Mouse (Mus musculus): Measurements from ENCODE around the gene Zbtb34. TPM values are rescaled to one million over a fixed set of nuclear protein-coding genes. Genes with fewer than 3 reads are reported as not detected.

Zbtb34 gene
- polyA plus RNA-seq, 1 experiment from 2014 or later: 4.5 TPM

DNA sequence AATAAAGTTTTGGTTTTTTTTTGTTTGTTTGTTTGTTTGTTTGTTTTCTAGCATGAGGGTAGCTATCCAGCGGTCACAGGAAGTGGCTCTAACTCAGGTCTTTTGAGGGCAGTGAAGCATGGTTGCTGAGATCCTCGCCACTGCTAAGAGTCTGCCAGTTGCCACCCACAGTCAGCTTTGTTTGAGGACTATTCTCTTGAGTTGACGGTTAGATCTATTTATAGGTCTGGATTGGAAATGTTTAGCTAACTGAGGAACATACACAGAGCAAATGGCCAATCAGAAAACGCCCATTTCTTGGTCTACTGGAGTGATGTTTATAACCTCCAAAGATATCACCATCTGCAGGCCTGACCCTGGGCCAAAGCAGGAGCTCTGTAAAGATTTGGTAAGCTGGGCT, 11.6 kb upstream of the Zbtb34 start:
- no peaks in the 10 kb centered on the region for H3K27me3 ChIP-seq (replicated peaks)
- WGBS: 37% methylated on average over 4 of the region's 4 CpGs
- no peak overlapping the region for H3K4me2 ChIP-seq (replicated peaks)
- ATAC-seq: no peak
- H3K9me3 ChIP-seq: no peaks in the 10 kb centered on the region
- no peak overlapping the region for H3K9ac ChIP-seq
- no peak overlapping the region for H3K27ac ChIP-seq
- H3K36me3 ChIP-seq: no peaks in the 10 kb centered on the region
- no peak overlapping the region for H3K4me3 ChIP-seq (replicated peaks)
- 0 out of 2 replicates have a peak, but pooled peaks cover 3% of the 10 kb centered on the region for H3K4me1 ChIP-seq (replicated peaks)

- Histone ChIP-seq H3K4me2 (replicated peaks) (no peak overlapping the region), H3K36me3 (no peaks in the 10 kb centered on the region), H3K4me3 (replicated peaks) (no peak overlapping the region), H3K9me3 (no peaks in the 10 kb centered on the region), H3K9ac (no peak overlapping the region), H3K27me3 (replicated peaks) (no peaks in the 10 kb centered on the region), H3K4me1 (replicated peaks) (peaks cover 10% of the 10 kb centered on the region), H3K27ac (no peak overlapping the region)
- ATAC-seq: no peak
- WGBS: 35% methylated on average over 4 of the region's 4 CpGs
These were observed 9.8 kb upstream of the Zbtb34 start for GRCm38 (mm10) chr2:33440893-33441292.

DNA sequence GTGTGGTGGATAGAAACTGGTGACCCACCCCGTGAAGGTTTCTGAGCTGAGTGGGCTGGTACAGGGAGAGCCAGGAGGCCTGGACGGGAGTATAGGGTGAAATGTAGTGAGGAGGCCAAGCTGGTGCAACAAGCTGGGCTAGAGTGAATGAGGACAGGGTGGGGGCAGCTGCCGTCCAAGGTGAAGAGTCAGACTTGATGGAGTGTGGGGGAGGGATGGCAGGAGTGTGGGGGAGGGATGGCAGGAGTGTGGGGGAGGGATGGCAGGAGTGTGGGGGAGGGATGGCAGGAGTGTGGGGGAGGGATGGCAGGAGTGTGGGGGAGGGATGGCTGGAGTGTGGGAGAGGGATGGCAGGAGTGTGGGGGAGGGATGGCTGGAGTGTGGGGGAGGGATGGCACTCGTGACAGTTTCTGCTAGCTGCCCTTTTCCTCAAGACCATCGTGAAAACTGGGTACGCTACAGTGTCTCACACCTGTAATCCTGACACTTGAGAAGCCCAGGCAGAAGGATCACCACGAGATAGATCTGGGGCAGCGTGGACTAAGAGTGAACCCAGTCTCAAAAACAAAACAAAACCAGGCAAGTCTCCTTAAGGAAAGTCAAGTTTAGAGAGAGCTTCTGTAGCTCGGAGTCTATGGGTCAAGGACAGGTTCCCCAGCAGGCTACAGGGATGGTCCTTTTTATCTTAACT, 9.0 kb upstream of the Zbtb34 start:
- H3K4me3 ChIP-seq (replicated peaks): no peak overlapping the region
- H3K4me1 ChIP-seq (replicated peaks): peaks cover 16% of the 10 kb centered on the region
- H3K27ac ChIP-seq: no peak overlapping the region
- no peak overlapping the region for H3K9ac ChIP-seq
- no peaks in the 10 kb centered on the region for H3K36me3 ChIP-seq
- H3K9me3 ChIP-seq: no peaks in the 10 kb centered on the region
- no peak for ATAC-seq
- no peak overlapping the region for H3K4me2 ChIP-seq (replicated peaks)
- 23% methylated on average over 9 of the region's 9 CpGs for WGBS
- no peaks in the 10 kb centered on the region for H3K27me3 ChIP-seq (replicated peaks)

DNA sequence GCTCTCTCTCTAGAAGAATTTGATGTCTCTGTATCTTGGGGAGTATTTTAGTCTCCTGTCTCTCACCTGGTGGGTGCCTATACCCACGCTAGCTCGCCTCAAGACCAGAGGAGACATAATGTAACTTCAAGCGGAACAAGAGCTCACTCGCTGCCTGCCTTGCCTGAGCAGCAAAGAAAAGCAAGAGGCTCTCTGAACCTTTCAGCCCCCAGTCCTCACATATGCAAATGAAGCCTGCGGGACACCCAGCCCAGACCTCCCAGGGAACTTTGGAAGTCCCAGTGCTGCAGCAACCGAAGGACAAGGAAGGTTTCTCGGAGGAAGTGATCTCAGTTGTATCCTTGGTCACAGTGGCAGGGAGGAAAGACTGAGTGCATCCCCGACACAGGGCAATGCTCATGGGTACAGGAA, 8.4 kb upstream of the Zbtb34 start:
- H3K36me3 ChIP-seq: no peaks in the 10 kb centered on the region
- H3K4me3 ChIP-seq (replicated peaks): no peak overlapping the region
- no peak overlapping the region for H3K9ac ChIP-seq
- no peak overlapping the region for H3K27ac ChIP-seq
- no peaks in the 10 kb centered on the region for H3K9me3 ChIP-seq
- no peak overlapping the region for H3K4me2 ChIP-seq (replicated peaks)
- 36% methylated on average over 8 of the region's 8 CpGs for WGBS
- ATAC-seq: no peak
- H3K4me1 ChIP-seq (replicated peaks): peaks cover 16% of the 10 kb centered on the region
- no peaks in the 10 kb centered on the region for H3K27me3 ChIP-seq (replicated peaks)

GRCm38 (mm10) chr2:33438377-33438776, 7.3 kb upstream of the Zbtb34 start:
- Histone ChIP-seq H3K27ac (no peak overlapping the region), H3K4me3 (replicated peaks) (no peak overlapping the region), H3K4me2 (replicated peaks) (no peak overlapping the region), H3K36me3 (no peaks in the 10 kb centered on the region), H3K9ac (no peak overlapping the region), H3K9me3 (no peaks in the 10 kb centered on the region), H3K4me1 (replicated peaks) (peaks cover 16% of the 10 kb centered on the region), H3K27me3 (replicated peaks) (no peaks in the 10 kb centered on the region)
- no peak for ATAC-seq
- WGBS: 43% methylated on average over 2 of the region's 2 CpGs

DNA sequence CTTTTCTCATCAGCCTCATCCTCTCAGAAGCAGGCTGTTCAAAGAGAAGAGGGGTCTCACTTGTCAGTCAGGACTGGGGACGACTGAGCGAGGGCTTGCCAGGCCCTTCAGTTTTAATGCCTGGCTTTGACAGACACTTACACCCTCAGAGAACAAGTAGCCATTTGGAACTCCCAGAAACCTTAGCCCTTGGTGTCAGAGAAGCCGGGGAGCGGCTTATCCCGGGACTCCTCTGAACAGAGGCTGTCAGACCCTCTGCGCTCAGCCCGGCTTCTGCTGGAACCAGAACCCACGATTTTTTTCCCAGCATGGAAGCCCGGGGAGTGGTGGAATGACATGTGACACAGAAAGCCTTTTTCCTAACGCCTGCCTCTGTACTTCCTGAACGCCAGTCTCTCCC, 6.1 kb upstream of the Zbtb34 start:
- no peaks in the 10 kb centered on the region for H3K9me3 ChIP-seq
- H3K27me3 ChIP-seq (replicated peaks): no peaks in the 10 kb centered on the region
- ATAC-seq: no peak
- no peak overlapping the region for H3K27ac ChIP-seq
- no peak overlapping the region for H3K9ac ChIP-seq
- H3K4me1 ChIP-seq (replicated peaks): peaks cover 16% of the 10 kb centered on the region
- H3K36me3 ChIP-seq: no peaks in the 10 kb centered on the region
- whole genome bisulfite sequencing: 70% methylated on average over 11 of the region's 11 CpGs
- H3K4me3 ChIP-seq (replicated peaks): no peak overlapping the region
- no peak overlapping the region for H3K4me2 ChIP-seq (replicated peaks)

- Histone ChIP-seq H3K36me3 (no peaks in the 10 kb centered on the region), H3K4me3 (replicated peaks) (0 out of 2 replicates have a peak overlapping the region, but pooled peaks have one; percentile 5), H3K4me2 (replicated peaks) (peak overlapping the region; percentile 54), H3K4me1 (replicated peaks) (peaks cover 16% of the 10 kb centered on the region), H3K9ac (0 out of 2 replicates have a peak overlapping the region, but pooled peaks have one; percentile 24), H3K27ac (peak overlapping the region; percentile 14; the same call in 1 of the 2 replicates), H3K27me3 (replicated peaks) (no peaks in the 10 kb centered on the region), H3K9me3 (no peaks in the 10 kb centered on the region)
- ATAC-seq: peak; percentile 9; the same call in 1 of the 2 replicates
- WGBS: 3% methylated on average over 16 of the region's 16 CpGs
These were observed 5.0 kb upstream of the Zbtb34 start for GRCm38 (mm10) chr2:33436035-33436580.

DNA sequence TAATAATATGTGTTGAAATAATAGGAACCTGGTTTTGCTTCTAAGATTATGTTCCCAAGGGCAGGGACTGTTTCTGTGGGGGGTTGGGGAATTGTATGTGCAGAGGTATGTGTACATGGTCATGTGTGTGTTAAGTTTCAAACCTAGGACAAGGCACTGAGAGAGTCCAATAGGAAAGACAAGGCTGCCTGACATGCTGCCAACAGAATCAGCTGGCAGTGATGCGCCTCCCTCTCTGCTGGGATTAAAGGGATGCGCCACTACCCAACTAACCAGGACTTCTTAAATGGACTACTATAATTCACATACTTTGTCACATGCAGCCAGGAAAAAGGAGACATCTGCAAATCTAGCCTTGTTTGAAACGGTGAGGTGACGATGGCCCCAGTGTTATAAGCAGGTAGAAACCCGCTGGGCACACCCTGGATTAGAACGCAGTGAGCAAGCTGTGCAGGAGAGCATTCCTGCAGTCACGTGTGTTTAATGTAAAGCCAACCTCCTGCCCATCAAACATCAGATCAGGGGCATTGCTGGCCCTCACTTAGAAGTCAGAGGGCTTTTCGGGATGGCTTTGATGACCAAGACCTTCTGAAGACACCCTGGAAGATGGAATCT, 4.0 kb upstream of the Zbtb34 start:
- H3K36me3 ChIP-seq: no peaks in the 10 kb centered on the region
- H3K9me3 ChIP-seq: no peaks in the 10 kb centered on the region
- peaks cover 16% of the 10 kb centered on the region for H3K4me1 ChIP-seq (replicated peaks)
- no peaks in the 10 kb centered on the region for H3K27me3 ChIP-seq (replicated peaks)
- no peak overlapping the region for H3K4me2 ChIP-seq (replicated peaks)
- H3K4me3 ChIP-seq (replicated peaks): no peak overlapping the region
- ATAC-seq: no peak
- no peak overlapping the region for H3K27ac ChIP-seq
- H3K9ac ChIP-seq: no peak overlapping the region
- 54% methylated on average over 8 of the region's 8 CpGs for WGBS

GRCm38 (mm10) chr2:33432877-33433276, 1.8 kb upstream of the Zbtb34 start:
- H3K4me1 ChIP-seq (replicated peaks): peaks cover 23% of the 10 kb centered on the region
- H3K9ac ChIP-seq: no peak overlapping the region
- 55% methylated on average over 5 of the region's 5 CpGs for WGBS
- no peaks in the 10 kb centered on the region for H3K27me3 ChIP-seq (replicated peaks)
- no peaks in the 10 kb centered on the region for H3K9me3 ChIP-seq
- no peak overlapping the region for H3K4me2 ChIP-seq (replicated peaks)
- no peaks in the 10 kb centered on the region for H3K36me3 ChIP-seq
- H3K27ac ChIP-seq: no peak overlapping the region
- no peak for ATAC-seq
- H3K4me3 ChIP-seq (replicated peaks): no peak overlapping the region

- H3K4me3 ChIP-seq (replicated peaks): peak overlapping the region; percentile 99
- peak overlapping the region; percentile 91 for H3K4me2 ChIP-seq (replicated peaks)
- peak overlapping the region; percentile 79 for H3K27ac ChIP-seq
- peak; percentile 13; the same call in 1 of the 2 replicates for ATAC-seq
- 5% methylated on average over 13 of the region's 13 CpGs for WGBS
- H3K27me3 ChIP-seq (replicated peaks): no peaks in the 10 kb centered on the region
- no peaks in the 10 kb centered on the region for H3K9me3 ChIP-seq
- no peaks in the 10 kb centered on the region; the same call in 1 of the 2 replicates for H3K36me3 ChIP-seq
- peak overlapping the region; percentile 92 for H3K9ac ChIP-seq
- H3K4me1 ChIP-seq (replicated peaks): peaks cover 10% of the 10 kb centered on the region
These were observed 898 bp downstream of the Zbtb34 start for GRCm38 (mm10) chr2:33430081-33430770.

DNA sequence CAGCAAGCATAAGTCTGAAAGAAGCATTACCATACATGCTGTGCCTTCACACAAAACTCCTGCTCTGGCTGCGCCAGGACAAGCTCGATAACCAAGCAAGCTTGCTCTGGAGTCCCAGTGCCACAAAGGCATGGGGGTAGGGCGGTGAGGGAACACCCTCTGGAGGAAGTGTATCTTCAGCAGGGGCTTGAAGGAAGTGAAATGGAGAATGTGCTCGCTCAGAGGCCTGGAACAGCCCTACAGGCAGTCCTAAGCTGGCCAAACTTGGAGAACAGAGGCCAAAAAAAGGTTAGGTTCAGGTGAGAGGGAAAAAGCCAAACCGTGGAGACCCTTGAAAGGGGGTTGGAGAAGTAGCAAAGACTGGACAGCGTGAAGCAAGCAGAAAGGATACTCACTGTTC, 1.8 kb downstream of the Zbtb34 start:
- H3K27me3 ChIP-seq (replicated peaks): no peaks in the 10 kb centered on the region
- peak overlapping the region; percentile 92 for H3K9ac ChIP-seq
- H3K4me3 ChIP-seq (replicated peaks): peak overlapping the region; percentile 99
- H3K9me3 ChIP-seq: no peaks in the 10 kb centered on the region
- WGBS: 47% methylated on average over 6 of the region's 6 CpGs
- 0 out of 2 replicates have a peak overlapping the region, but pooled peaks have one; percentile 79 for H3K27ac ChIP-seq
- ATAC-seq: 0 out of 2 replicates have a peak, but pooled peaks have one; percentile 31
- H3K4me2 ChIP-seq (replicated peaks): peak overlapping the region; percentile 91
- peaks cover 10% of the 10 kb centered on the region for H3K4me1 ChIP-seq (replicated peaks)
- no peaks in the 10 kb centered on the region; the same call in 1 of the 2 replicates for H3K36me3 ChIP-seq

Data from intestine, embryonic 15.5 days (tissue).